Mouse (Mus musculus) Patski (cell line): ENCODE measurements at regions not wholly inside any gene's neighbourhood (a gene's known extent, or its start where the extent isn't known, plus 50 kb on each side); places are given as distances from the start of the nearest gene placed in this dataset.

Experiments
- ATAC-seq: fragments of 100-300 bp; one replicate; pipeline ENCODE4 v1.8.0; 2021
- CTCF ChIA-PET: fragments of 350-600 bp; sonication (Branson Sonifier 250); formaldehyde crosslinking; loops from one replicate; lab custom pipeline; 2022; ENCODE audit warnings: inconsistent platforms; lab: Charles Lee
- POLR2A ChIA-PET: fragments of 350-600 bp; sonication (Branson Sonifier 250); formaldehyde crosslinking; loops from one replicate; lab custom pipeline; 2022; ENCODE audit warnings: antibody characterized with exemption, inconsistent platforms; lab: Charles Lee
- DNase-seq: peaks from one replicate; pipeline ENCODE4 v3.0.0-alpha.2; 2011; ENCODE audit warnings: low read depth, low spot score
- H3K27me3 ChIP-seq: fragments of 371-371 bp; one replicate; pipeline ENCODE4 v1.5.1; 2021
- CTCF ChIP-seq: fragments of 100-300 bp; IDR thresholded peaks from one replicate; pipeline ENCODE4 v1.5.1; 2021
- in situ Hi-C: fragments of 300-500 bp; cut with MboI; formaldehyde crosslinking; loops from 3 replicates; pipeline ENCODE4 v1.11.1; 2018; ENCODE audit warnings: low pct_unique_long_range_greater_than_20kb, mixed read lengths

GRCm38 (mm10) chr16:39102151-39102550, 209.7 kb downstream of the Igsf11 start:
- in situ Hi-C loops, result no loop called here
- peaks cover 11% of the 10 kb centered on the region for H3K27me3 ChIP-seq
- POLR2A ChIA-PET, result no interaction called here
- CTCF ChIA-PET, result no interaction called here
- DNase-seq (no peak), ATAC-seq (no peak)
- TF ChIP-seq CTCF, result no peak

DNA sequence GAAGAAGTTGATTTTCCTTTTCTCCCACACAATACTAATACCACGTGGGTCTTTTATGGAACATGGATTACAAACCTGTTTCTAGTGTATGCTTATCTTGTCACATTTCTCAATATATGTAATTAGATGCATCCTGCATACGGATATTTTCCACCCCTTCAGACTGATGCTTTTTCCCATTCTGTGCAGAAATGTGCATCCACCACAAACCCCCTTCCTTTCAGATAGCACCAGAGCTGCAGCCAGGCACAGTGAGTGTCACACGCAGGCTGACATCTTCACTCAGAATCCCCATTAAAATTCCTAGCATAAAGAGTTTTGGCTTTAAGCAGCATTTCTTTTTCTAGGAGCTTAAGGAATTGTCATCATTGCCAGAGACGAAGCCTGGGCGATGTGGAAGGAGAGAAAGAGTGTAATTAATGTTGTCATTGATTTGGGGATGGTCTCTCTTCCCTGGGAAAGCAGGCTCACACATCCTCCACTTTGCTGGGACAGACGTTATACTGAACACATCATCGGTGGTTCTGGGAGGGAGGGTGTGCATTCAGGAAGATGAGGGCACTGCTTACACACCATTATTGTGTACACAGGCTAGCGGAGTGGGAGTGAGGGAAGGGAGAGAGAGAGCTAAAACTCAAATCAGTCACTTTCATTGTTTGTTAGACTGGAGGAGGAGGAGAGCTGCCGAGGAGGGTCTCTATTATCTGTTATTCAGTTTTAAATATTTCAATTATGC, 211.1 kb downstream of the Igsf11 start:
- in situ Hi-C loops, result no loop called here
- ATAC-seq, result no peak
- TF ChIP-seq CTCF, result no peak
- ChIA-PET POLR2A (no interaction called here), CTCF (interaction anchor here (0.6 kb wide), 1 partner anchor 207 kb away, joined by 3 read pairs; no protein-coding TSS in a partner anchor)
- H3K27me3 ChIP-seq, result peaks cover 11% of the 10 kb centered on the region
- DNase-seq, result no peak

GRCm38 (mm10) chr16:39109383-39110033, 217.0 kb downstream of the Igsf11 start:
- H3K27me3 ChIP-seq, result no peaks in the 10 kb centered on the region
- in situ Hi-C loops, result no loop called here
- ATAC-seq (peak; percentile 44), DNase-seq (no peak)
- ChIA-PET CTCF (interaction anchor here (1.2 to 1.5 kb wide), 2 partner anchors 12 to 14 kb away, joined by 3 read pairs; no protein-coding TSS in a partner anchor), POLR2A (interaction anchor here (0.6 kb wide), 3 partner anchors 50 to 381 kb away, joined by 3 to 4 read pairs (median 4); no protein-coding TSS in a partner anchor)
- TF ChIP-seq CTCF, result peak; percentile 66

GRCm38 (mm10) chr16:39110089-39110488, 217.6 kb downstream of the Igsf11 start:
- no peaks in the 10 kb centered on the region for H3K27me3 ChIP-seq
- ChIA-PET POLR2A (interaction anchor here (0.6 kb wide), 3 partner anchors 49 to 380 kb away, joined by 3 to 4 read pairs (median 4); no protein-coding TSS in a partner anchor), CTCF (interaction anchor here (1.1 to 1.5 kb wide), 3 partner anchors 13 to 51 kb away, joined by 3 read pairs; no protein-coding TSS in a partner anchor)
- in situ Hi-C loops, result no loop called here
- TF ChIP-seq CTCF, result no peak
- DNase-seq, result no peak
- no peak for ATAC-seq

GRCm38 (mm10) chr16:39118059-39118458, 225.6 kb downstream of the Igsf11 start:
- DNase-seq (no peak), ATAC-seq (no peak)
- no peaks in the 10 kb centered on the region for H3K27me3 ChIP-seq
- in situ Hi-C loops, result no loop called here
- TF ChIP-seq CTCF, result no peak
- ChIA-PET CTCF (no interaction called here), POLR2A (no interaction called here)

DNA sequence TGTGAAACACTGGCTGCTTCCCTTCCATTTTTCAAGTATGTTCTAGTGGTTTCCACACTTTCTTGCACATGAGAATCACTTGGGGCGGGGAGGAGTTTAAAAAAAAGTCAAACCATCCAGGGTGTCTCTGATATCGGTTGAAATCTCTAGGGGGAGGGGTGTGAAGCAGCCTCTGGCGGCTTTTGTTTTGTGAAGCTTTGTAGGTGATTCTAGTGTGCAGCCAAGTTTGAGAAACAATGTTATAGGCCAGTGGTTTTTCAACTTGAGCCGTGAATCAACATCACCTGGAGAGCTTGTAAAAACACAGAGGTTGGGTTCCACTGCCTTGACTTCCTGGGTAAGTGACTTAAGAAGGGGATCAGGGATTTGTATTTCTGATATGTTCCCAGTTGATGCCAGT, 227.3 kb downstream of the Igsf11 start:
- ATAC-seq (peak; percentile 31), DNase-seq (peak; percentile 13)
- in situ Hi-C loops, result no loop called here
- no peak for TF ChIP-seq CTCF
- CTCF ChIA-PET, result interaction anchor here (0.6 to 1.3 kb wide), 2 partner anchors 10 to 15 kb away, joined by 3 read pairs; no protein-coding TSS in a partner anchor
- POLR2A ChIA-PET, result no interaction called here
- no peaks in the 10 kb centered on the region for H3K27me3 ChIP-seq

- ChIA-PET POLR2A (no interaction called here), CTCF (interaction anchor here (0.9 to 1.6 kb wide), 3 partner anchors 10 to 25 kb away, joined by 3 to 5 read pairs (median 3); no protein-coding TSS in a partner anchor)
- TF ChIP-seq CTCF, result no peak
- in situ Hi-C loops, result no loop called here
- ATAC-seq, result peak; percentile 65
- H3K27me3 ChIP-seq, result no peaks in the 10 kb centered on the region
- peak; percentile 15 for DNase-seq
These were observed 231.0 kb downstream of the Igsf11 start for GRCm38 (mm10) chr16:39123445-39123952.

GRCm38 (mm10) chr16:39132459-39132858, 240.0 kb downstream of the Igsf11 start:
- in situ Hi-C loops, result no loop called here
- H3K27me3 ChIP-seq, result no peaks in the 10 kb centered on the region
- DNase-seq (no peak), ATAC-seq (no peak)
- ChIA-PET POLR2A (no interaction called here), CTCF (no interaction called here)
- TF ChIP-seq CTCF, result no peak

GRCm38 (mm10) chr16:39135777-39136176, 243.3 kb downstream of the Igsf11 start:
- ChIA-PET CTCF (interaction anchor here (1.6 kb wide), 1 partner anchor 14 kb away, joined by 4 read pairs; no protein-coding TSS in a partner anchor), POLR2A (no interaction called here)
- no peaks in the 10 kb centered on the region for H3K27me3 ChIP-seq
- in situ Hi-C loops, result no loop called here
- no peak for TF ChIP-seq CTCF
- DNase-seq, result peak; percentile 20
- peak; percentile 97 for ATAC-seq

GRCm38 (mm10) chr16:39147151-39147550, 254.7 kb downstream of the Igsf11 start:
- H3K27me3 ChIP-seq, result no peaks in the 10 kb centered on the region
- no peak for ATAC-seq
- in situ Hi-C loops, result no loop called here
- POLR2A ChIA-PET, result interaction anchor here (0.6 to 1.0 kb wide), 2 partner anchors 20 to 31 kb away, joined by 3 to 4 read pairs; no protein-coding TSS in a partner anchor
- no peak for TF ChIP-seq CTCF
- no peak for DNase-seq
- CTCF ChIA-PET, result no interaction called here
